Mouse (Mus musculus): ENCODE data around the gene Zyx.
A peak's percentile ranks its signal among the peaks of the same experiment; 100 is the strongest.

Zyx gene

GRCm38 (mm10) chr6:42349426-42350020 is at the start of gene Zyx:
Gene Zyx (plus strand): TSS chr6:42349630.
- DNase-seq (ENCODE audit: low read depth, low spot score), result peak; percentile 100

DNA sequence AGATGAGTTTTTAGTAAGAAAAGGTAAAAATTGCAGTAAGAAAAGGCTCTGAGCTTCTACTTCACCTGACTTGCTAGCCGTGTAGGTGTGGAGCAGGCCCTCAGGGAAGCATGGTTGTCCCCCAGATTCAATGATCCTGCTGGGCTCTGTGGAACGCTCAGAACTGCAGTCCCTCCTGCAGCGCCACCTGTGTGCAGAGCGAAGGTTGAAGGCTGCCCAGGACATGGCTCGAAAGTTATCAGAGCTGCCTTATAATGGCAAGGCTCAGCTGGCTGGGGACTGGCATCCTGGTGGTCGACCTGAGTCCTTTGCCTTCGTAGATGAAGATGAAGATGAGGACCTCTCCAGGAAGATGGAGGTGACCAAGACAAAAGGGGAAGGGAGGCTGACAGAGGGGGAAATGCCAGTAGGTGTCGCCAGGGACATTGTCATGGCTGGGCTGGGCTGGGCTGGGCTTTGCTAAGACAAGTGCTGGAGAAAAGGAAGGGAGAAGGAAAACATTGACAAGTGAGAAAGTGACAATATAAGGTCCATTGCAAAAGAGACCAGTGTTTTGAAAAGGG is 39.5 kb upstream of the Zyx start:
- no peak for DNase-seq (ENCODE audit: low read depth, low spot score)

GRCm38 (mm10) chr6:42310427-42311053 is 38.9 kb upstream of the Zyx start:
- no peak for DNase-seq (ENCODE audit: low read depth, low spot score)

GRCm38 (mm10) chr6:42318293-42318692 is 31.1 kb upstream of the Zyx start:
- DNase-seq (ENCODE audit: low read depth, low spot score), result no peak

- no peak for DNase-seq (ENCODE audit: low read depth, low spot score)
Observed at GRCm38 (mm10) chr6:42323371-42324066, 25.9 kb upstream of the Zyx start.

GRCm38 (mm10) chr6:42324067-42324481 is 25.4 kb upstream of the Zyx start:
- peak; percentile 62 for DNase-seq (ENCODE audit: low read depth, low spot score)

DNA sequence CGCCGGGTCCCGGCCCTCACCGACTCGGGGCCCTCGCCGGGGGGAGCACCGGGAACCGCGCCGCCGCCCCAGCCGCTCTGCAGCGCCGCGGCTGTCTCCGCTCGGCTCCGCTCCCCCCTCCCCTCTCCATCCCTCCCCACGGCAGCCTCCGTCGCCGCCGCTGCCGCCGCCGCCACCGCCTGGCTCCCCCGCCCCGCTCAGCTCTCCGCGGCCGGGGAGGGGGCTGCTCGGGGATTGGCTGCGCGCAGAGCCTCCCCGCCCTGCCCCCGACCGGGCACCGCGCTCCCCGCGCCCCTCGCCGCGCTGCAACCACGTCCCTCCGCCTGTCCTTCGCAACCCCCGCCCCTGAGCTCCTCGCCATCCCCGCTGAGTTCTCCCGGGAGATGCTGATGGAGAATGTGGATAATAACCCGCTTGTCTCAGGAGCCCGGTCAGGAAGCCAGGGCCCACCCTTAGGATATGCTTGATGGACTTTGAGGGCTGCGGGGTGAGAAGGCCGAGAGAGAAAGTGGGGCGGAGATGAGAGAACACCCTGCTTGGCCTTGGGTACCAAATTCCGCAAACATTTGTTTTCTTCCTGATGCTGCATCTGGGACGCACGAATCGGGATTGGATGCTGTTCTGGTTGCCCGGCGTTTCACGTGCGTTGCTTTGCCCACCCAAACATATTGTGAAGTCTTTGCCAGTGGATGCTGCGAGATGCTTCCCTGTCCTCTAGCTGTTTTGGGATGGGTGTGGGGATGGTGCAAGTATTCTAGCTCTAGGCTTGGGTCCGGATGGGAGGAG is 24.8 kb upstream of the Zyx start, which contains the start of gene Fam131b:
Gene Fam131b (minus strand): TSS at position 162 of the 786 bp plus-strand sequence.
- DNase-seq (ENCODE audit: low read depth, low spot score), result no peak

DNA sequence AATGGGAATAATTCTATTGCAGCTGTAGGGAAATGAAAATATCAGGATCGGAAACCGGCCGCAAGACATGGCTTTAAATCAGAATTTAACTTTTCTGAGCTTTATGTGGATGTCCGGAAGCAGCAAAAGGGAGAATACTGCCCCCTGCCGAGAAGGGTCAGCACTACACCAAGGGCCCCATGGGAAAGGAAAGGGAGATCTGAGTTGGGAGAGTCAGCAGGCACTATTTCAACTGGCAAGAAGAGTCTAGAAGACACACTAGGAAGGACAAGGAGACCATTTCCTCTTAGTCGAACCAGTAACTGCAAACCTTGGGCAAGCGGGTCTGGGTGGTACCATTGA is 24.2 kb upstream of the Zyx start:
- DNase-seq (ENCODE audit: low read depth, low spot score), result peak; percentile 97

- no peak for DNase-seq (ENCODE audit: low read depth, low spot score)
Observed at GRCm38 (mm10) chr6:42326509-42326908, 22.9 kb upstream of the Zyx start.

DNA sequence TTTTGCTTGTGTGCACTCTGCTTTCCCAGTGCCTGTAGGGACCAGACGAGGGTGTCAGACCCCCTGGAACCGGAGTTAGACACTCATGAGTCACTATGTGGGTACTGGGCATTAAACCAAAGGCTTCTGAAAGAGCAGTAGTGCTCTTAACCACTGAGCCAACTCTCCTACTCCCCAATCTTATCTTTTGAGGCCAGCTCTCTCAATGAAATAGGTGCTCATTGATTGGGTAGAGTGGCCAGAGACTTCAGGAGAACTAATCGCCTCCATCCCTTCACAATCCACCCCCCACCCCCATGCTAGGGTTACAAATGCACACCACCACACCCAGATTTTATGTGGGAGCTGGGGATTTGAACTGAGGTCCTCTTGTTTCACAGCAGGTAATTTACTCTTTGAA is 20.7 kb upstream of the Zyx start:
- no peak for DNase-seq (ENCODE audit: low read depth, low spot score)

GRCm38 (mm10) chr6:42330216-42330615 is 19.2 kb upstream of the Zyx start:
- peak; percentile 15 for DNase-seq (ENCODE audit: low read depth, low spot score)

DNA sequence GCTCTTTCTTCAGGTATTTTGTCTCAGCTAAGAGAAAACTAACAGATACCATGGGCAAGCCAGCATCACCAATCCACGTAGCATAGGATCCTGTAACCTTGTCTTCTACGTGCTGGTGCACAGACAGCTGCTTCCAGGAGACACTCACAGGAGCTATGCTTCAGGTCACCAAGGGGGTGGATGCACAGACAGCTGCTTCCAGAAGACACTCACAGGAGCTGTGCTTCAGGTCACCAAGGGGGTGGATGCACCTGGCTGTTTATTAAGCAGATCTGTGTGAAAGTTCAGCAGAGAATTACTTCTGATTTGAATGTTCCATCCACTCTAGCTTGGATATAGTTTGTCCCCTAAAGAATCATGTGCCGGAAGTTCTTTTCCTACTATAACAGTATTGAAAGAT is 18.5 kb upstream of the Zyx start:
- no peak for DNase-seq (ENCODE audit: low read depth, low spot score)

GRCm38 (mm10) chr6:42339189-42339588 is 10.2 kb upstream of the Zyx start:
- DNase-seq (ENCODE audit: low read depth, low spot score), result no peak

DNA sequence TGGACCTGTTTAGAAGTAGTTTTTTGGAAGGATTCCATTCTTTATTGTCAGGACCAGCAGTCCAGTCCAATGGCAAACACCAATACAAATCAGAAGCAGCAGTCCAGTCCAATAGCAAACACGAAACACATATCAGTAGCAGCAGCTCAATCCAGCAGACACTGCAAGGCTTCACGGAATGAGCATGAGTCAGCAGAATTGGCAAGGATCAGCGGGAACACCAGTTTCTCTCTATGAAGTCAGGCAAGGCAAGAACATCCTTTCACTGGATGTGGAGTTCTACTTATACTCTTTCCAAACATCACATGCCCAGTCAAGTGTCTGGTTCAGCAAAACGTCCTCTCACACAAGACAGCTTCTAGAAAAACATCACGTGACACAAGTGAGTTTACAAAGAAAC is 9.4 kb upstream of the Zyx start:
- peak; percentile 93 for DNase-seq (ENCODE audit: low read depth, low spot score)

GRCm38 (mm10) chr6:42342171-42342570 is 7.3 kb upstream of the Zyx start:
- DNase-seq (ENCODE audit: low read depth, low spot score), result no peak

DNA sequence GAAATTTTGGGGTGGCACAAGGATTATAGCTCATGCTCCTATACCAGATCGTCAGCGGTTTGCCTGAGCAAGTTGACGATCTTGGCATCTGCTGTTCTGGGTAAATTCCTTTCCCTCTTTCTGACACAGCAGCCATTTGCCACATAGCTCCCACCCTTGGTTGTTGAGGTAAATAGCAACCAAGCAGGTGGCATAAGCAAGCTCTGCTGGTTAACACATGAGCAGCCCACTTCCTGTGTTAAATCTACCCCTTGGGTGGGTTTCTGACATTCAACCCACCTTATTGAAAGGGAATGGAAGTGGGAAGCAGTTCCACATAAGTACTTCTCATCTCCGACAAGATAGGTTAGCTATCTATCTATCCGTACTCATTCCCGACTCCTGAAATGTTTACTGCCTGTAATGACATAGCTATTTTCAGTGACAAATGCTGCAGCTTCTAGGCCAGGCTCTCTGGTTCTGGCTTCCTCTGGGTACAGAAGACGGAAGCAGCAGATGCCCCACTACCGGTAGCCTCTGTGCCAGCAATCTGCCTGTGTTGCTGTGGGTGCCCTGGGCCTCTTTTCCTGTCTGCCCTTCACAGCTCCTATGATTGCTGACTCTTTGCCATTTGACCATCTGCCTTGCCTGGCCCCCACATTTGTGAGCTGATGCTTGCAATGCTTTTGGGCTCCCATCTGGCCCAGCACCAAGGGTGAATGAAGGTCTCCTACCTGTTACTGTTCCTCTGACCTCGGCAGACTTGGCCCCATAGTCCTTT is 5.9 kb upstream of the Zyx start:
- DNase-seq (ENCODE audit: low read depth, low spot score), result no peak

GRCm38 (mm10) chr6:42344255-42344654 is 5.2 kb upstream of the Zyx start:
- no peak for DNase-seq (ENCODE audit: low read depth, low spot score)

DNA sequence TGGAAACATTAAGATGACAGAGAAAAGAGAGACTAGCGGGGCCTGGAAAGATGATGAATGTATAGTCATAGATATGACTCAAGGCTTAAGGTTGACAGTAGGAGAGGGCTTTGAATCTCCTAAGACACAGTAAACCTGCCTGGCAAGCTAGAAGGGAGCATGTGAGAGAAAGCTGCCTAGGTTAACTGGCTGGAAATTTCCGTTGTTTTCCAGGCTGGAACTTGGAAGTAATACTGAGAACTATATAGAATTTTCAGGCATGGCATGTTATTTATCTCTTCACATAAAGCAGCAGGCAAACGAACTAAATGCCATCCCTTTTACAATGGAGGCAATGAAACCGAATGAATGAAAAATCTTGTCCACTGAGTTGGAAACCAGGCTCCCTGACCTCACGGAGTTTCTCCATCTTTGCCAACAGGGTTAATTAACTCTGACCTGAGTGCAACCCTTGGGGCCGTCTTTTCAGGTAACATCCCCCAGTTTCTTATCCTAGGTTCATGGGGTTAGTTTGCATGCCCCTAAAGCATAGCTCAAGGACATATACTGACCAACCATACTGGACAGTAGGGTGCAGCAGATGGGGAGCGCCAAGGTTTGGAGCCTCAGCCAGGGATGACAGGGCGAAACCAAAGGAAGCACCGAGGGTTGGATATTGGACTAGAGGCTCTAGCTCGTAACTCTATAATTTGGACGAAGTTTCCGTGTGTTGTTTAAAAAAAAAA is 987 bp upstream of the Zyx start:
- DNase-seq (ENCODE audit: low read depth, low spot score), result peak; percentile 64

DNA sequence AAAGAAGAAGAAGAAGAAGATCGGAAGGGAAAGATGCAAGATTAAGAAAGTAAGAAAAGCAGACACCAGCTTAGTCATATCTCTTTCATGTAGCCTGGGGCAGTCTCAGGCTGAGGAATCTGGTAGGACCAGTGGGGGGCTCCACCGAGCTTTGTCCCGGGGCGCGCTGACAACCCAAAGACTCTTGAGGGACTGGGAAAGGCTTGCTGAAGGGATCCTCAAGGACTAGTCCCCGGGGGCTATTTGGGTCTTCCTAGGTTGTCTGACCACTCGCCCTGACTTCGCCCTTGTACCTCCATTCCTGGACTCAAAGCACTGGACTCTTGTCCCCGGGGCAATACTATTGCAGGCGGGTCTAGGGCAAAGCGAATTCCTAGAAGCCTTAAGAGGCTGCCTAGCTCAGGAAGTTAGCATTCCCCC is 414 bp upstream of the Zyx start:
- DNase-seq (ENCODE audit: low read depth, low spot score), result peak; percentile 95
